Mouse (Mus musculus): ENCODE results near the gene Pqbp1. TPM values are rescaled to one million over a fixed set of nuclear protein-coding genes. Genes with fewer than 3 reads are reported as not detected.

Gene Pqbp1
- total and polyA plus RNA-seq, 3 experiments, result 94.3 to 119 (median 96.6) TPM

- in situ Hi-C loops (cut with MboI; ENCODE audit: low pct_ligation_motif_present, low pct_unique_long_range_greater_than_20kb, low sequenced_read_pairs) (no loop called here), dilution Hi-C loops (cut with MboI; ENCODE audit: extremely low pct_ligation_motif_present, extremely low pct_unique_long_range_greater_than_20kb, low sequenced_read_pairs) (no loop called here)
- Histone ChIP-seq H3K4me1 (ENCODE audit: control insufficient read depth in 1 of 2, insufficient read depth in 2 of 2) (peaks cover 4 to 42% of the 10 kb centered on the region in 2 experiments; a peak in 3 of 4 replicates), H3K79me2 (replicated peaks; ENCODE audit: control insufficient read depth, extremely low read depth, insufficient read depth, poor library complexity, severe bottlenecking) (peaks cover 10% of the 10 kb centered on the region), H3K27me3 (replicated peaks) (no peaks in the 10 kb centered on the region), H3K9me3 (replicated peaks; ENCODE audit: low read length) (no peaks in the 10 kb centered on the region), H3K27ac (ENCODE audit: insufficient read depth, low read depth) (peak overlapping the region; percentile 73; the same call in 1 of the 2 replicates), H3K9ac (ENCODE audit: insufficient read depth, low read depth) (peak overlapping the region; percentile 48; the same call in 1 of the 2 replicates), H3K4me2 (ENCODE audit: insufficient read depth, low read depth, poor library complexity, severe bottlenecking) (peak overlapping the region; percentile 29), H3K4me3 (replicated peaks in 1 of 3; ENCODE audit: low read depth in 2 of 3, low read length in 2 of 3, poor library complexity in 1 of 3) (peak overlapping the region in 1 of 3 experiments; percentile 43), H3K36me3 (replicated peaks in 1 of 2; ENCODE audit: control insufficient read depth in 1 of 2, insufficient read depth in 1 of 2, low read length in 1 of 2) (peaks cover 36 to 47% of the 10 kb centered on the region in 2 experiments)
- TF ChIP-seq MXI1 (IDR thresholded peaks at IDR 0.05; ENCODE audit: low read depth, low read length) (no peak), NRF1 (IDR thresholded peaks at IDR 0.05; ENCODE audit: low read depth, low read length) (no peak), BHLHE40 (IDR thresholded peaks at IDR 0.05; ENCODE audit: low read depth, low read length) (0 out of 2 replicates have a peak, but pooled peaks have one; percentile 17), ETS1 (conservative IDR thresholded peaks at IDR 0.05; ENCODE audit: low read depth, low read length) (no peak), POLR2A (IDR thresholded peaks at IDR 0.05; ENCODE audit: low read depth, low read length) (no peak), JUN (IDR thresholded peaks at IDR 0.05; ENCODE audit: insufficient read depth, low read depth, low read length) (no peak)
- no peak for DNase-seq (ENCODE audit: extremely low read depth)
These were observed 29.2 kb downstream of the Pqbp1 start for GRCm38 (mm10) chrX:7869826-7870225.

GRCm38 (mm10) chrX:7868506-7868905 lies 30.6 kb downstream of the Pqbp1 start:
- peaks cover 6 to 48% of the 10 kb centered on the region in 2 experiments; a peak in 3 of 4 replicates for H3K4me1 ChIP-seq (ENCODE audit: control insufficient read depth in 1 of 2, insufficient read depth in 2 of 2)
- H3K79me2 ChIP-seq (replicated peaks; ENCODE audit: control insufficient read depth, extremely low read depth, insufficient read depth, poor library complexity, severe bottlenecking), result peaks cover 17% of the 10 kb centered on the region
- DNase-seq (ENCODE audit: extremely low read depth), result no peak
- H3K4me3 ChIP-seq (replicated peaks in 1 of 3; ENCODE audit: low read depth in 2 of 3, low read length in 2 of 3, poor library complexity in 1 of 3), result peak overlapping the region in 2 of 3 experiments; percentile 35 to 43
- H3K9ac ChIP-seq (ENCODE audit: insufficient read depth, low read depth), result peak overlapping the region; percentile 60; the same call in 1 of the 2 replicates
- dilution Hi-C loops (cut with MboI; ENCODE audit: extremely low pct_ligation_motif_present, extremely low pct_unique_long_range_greater_than_20kb, low sequenced_read_pairs), result no loop called here
- in situ Hi-C loops (cut with MboI; ENCODE audit: low pct_ligation_motif_present, low pct_unique_long_range_greater_than_20kb, low sequenced_read_pairs), result no loop called here
- H3K27ac ChIP-seq (ENCODE audit: insufficient read depth, low read depth), result peak overlapping the region; percentile 98
- no peaks in the 10 kb centered on the region for H3K9me3 ChIP-seq (replicated peaks; ENCODE audit: low read length)
- no peaks in the 10 kb centered on the region for H3K27me3 ChIP-seq (replicated peaks)
- H3K4me2 ChIP-seq (ENCODE audit: insufficient read depth, low read depth, poor library complexity, severe bottlenecking), result peak overlapping the region; percentile 78; the same call in 1 of the 2 replicates
- peaks cover 27 to 34% of the 10 kb centered on the region in 2 experiments for H3K36me3 ChIP-seq (replicated peaks in 1 of 2; ENCODE audit: control insufficient read depth in 1 of 2, insufficient read depth in 1 of 2, low read length in 1 of 2)
- TF ChIP-seq UBTF (IDR thresholded peaks at IDR 0.05; ENCODE audit: low read depth, low read length) (no peak), TCF12 (IDR thresholded peaks at IDR 0.05; ENCODE audit: low read depth, low read length) (peak; percentile 39; the same call in 1 of the 2 replicates), BHLHE40 (IDR thresholded peaks at IDR 0.05; ENCODE audit: low read depth, low read length) (peak; percentile 26; the same call in 1 of the 2 replicates), EP300 (IDR thresholded peaks at IDR 0.05; ENCODE audit: low read length) (peak; percentile 41; the same call in 1 of the 2 replicates), ZKSCAN1 (IDR thresholded peaks at IDR 0.05; ENCODE audit: borderline replicate concordance, low read depth, low read length) (no peak), POLR2AphosphoS2 (IDR thresholded peaks at IDR 0.05; ENCODE audit: low read depth, low read length) (no peak), IRF4 (IDR thresholded peaks at IDR 0.05; ENCODE audit: low read depth, low read length) (peak; percentile 87), GABPA (IDR thresholded peaks at IDR 0.05; ENCODE audit: insufficient replicate concordance, low read depth, low read length) (no peak), RCOR1 (conservative IDR thresholded peaks at IDR 0.05; ENCODE audit: low read depth, low read length) (peak; percentile 64; the same call in 1 of the 2 replicates), MXI1 (IDR thresholded peaks at IDR 0.05; ENCODE audit: low read depth, low read length) (no peak), CHD1 (IDR thresholded peaks at IDR 0.05; ENCODE audit: low read depth, low read length) (no peak; the same call in 1 of the 2 replicates), SIN3A (IDR thresholded peaks at IDR 0.05; ENCODE audit: low read length) (0 out of 2 replicates have a peak, but pooled peaks have one; percentile 17), MEF2A (IDR thresholded peaks at IDR 0.05; ENCODE audit: borderline replicate concordance, low read depth, low read length) (0 out of 2 replicates have a peak, but pooled peaks have one; percentile 18), ETS1 (conservative IDR thresholded peaks at IDR 0.05; ENCODE audit: low read depth, low read length) (peak; percentile 42; the same call in 1 of the 2 replicates), MAZ (IDR thresholded peaks at IDR 0.05; ENCODE audit: low read depth, low read length) (0 out of 2 replicates have a peak, but pooled peaks have one; percentile 65), CHD2 (IDR thresholded peaks at IDR 0.05; ENCODE audit: low read length) (peak; percentile 83)

All from CH12.LX (cell line).